Mouse (Mus musculus): Measurements from ENCODE around the gene Fyn.
A peak's percentile ranks its signal among the peaks of the same experiment; 100 is the strongest.

The Fyn gene

GRCm38 (mm10) chr10:39368572-39369135 lies at the start of gene Fyn:
Gene Fyn (plus strand): TSS chr10:39368855.
- no peak for DNase-seq (ENCODE audit: low read depth, low spot score)

GRCm38 (mm10) chr10:39320798-39321622 lies 47.6 kb upstream of the Fyn start:
- DNase-seq (ENCODE audit: low read depth, low spot score): peak; percentile 74

GRCm38 (mm10) chr10:39321623-39321985 lies 47.1 kb upstream of the Fyn start:
- DNase-seq (ENCODE audit: low read depth, low spot score): no peak

GRCm38 (mm10) chr10:39322143-39322542 lies 46.5 kb upstream of the Fyn start:
- DNase-seq (ENCODE audit: low read depth, low spot score): peak; percentile 51

- no peak for DNase-seq (ENCODE audit: low read depth, low spot score)
Measured at GRCm38 (mm10) chr10:39324291-39324690, 44.4 kb upstream of the Fyn start.

- no peak for DNase-seq (ENCODE audit: low read depth, low spot score)
Measured at GRCm38 (mm10) chr10:39328661-39329060, 40.0 kb upstream of the Fyn start.

GRCm38 (mm10) chr10:39334320-39334719 lies 34.3 kb upstream of the Fyn start:
- no peak for DNase-seq (ENCODE audit: low read depth, low spot score)

- no peak for DNase-seq (ENCODE audit: low read depth, low spot score)
Measured at GRCm38 (mm10) chr10:39335880-39336279, 32.8 kb upstream of the Fyn start.

GRCm38 (mm10) chr10:39339189-39339968 lies 29.3 kb upstream of the Fyn start:
- no peak for DNase-seq (ENCODE audit: low read depth, low spot score)

GRCm38 (mm10) chr10:39339969-39340236 lies 28.8 kb upstream of the Fyn start:
- DNase-seq (ENCODE audit: low read depth, low spot score): no peak

- no peak for DNase-seq (ENCODE audit: low read depth, low spot score)
Measured at GRCm38 (mm10) chr10:39343551-39343950, 25.1 kb upstream of the Fyn start.

GRCm38 (mm10) chr10:39345921-39346320 lies 22.7 kb upstream of the Fyn start:
- no peak for DNase-seq (ENCODE audit: low read depth, low spot score)

GRCm38 (mm10) chr10:39349781-39350364 lies 18.8 kb upstream of the Fyn start:
- no peak for DNase-seq (ENCODE audit: low read depth, low spot score)

GRCm38 (mm10) chr10:39364196-39364595 lies 4.5 kb upstream of the Fyn start:
- DNase-seq (ENCODE audit: low read depth, low spot score): no peak

GRCm38 (mm10) chr10:39369502-39369931 lies 862 bp downstream of the Fyn start:
- peak; percentile 98 for DNase-seq (ENCODE audit: low read depth, low spot score)

- peak; percentile 64 for DNase-seq (ENCODE audit: low read depth, low spot score)
Measured at GRCm38 (mm10) chr10:39369977-39370785, 1.5 kb downstream of the Fyn start.

- DNase-seq (ENCODE audit: low read depth, low spot score): peak; percentile 81
Measured at GRCm38 (mm10) chr10:39370786-39371221, 2.1 kb downstream of the Fyn start.

GRCm38 (mm10) chr10:39371467-39371866 lies 2.8 kb downstream of the Fyn start:
- no peak for DNase-seq (ENCODE audit: low read depth, low spot score)

- DNase-seq (ENCODE audit: low read depth, low spot score): no peak
Measured at GRCm38 (mm10) chr10:39371991-39372390, 3.3 kb downstream of the Fyn start.

- DNase-seq (ENCODE audit: low read depth, low spot score): no peak
Measured at GRCm38 (mm10) chr10:39376676-39377075, 8.0 kb downstream of the Fyn start.

- no peak for DNase-seq (ENCODE audit: low read depth, low spot score)
Measured at GRCm38 (mm10) chr10:39377219-39377618, 8.6 kb downstream of the Fyn start.
